Mouse (Mus musculus) naive thymus-derived CD4-positive, alpha-beta T cell, adult 2 months (primary cell): ENCODE measurements around the gene Map2k1.
"Not testable (repeated sequence)": the region's sequence is repeated elsewhere in the genome, so short reads cannot be mapped to it uniquely, and the experiment has no call there.

ENCODE experiments used
- DNase-seq: peaks from one replicate; pipeline ENCODE4 v3.0.0-alpha.2; 2011; ENCODE audit warnings: low read depth

Gene Map2k1

GRCm38 (mm10) chr9:64202866-64203265 is 50.6 kb downstream of the Map2k1 start:
- DNase-seq = no peak

- DNase-seq = no peak
Observed at GRCm38 (mm10) chr9:64202331-64202730, 51.1 kb downstream of the Map2k1 start.

- no peak for DNase-seq
Observed at GRCm38 (mm10) chr9:64199897-64200296, 53.5 kb downstream of the Map2k1 start.

- not testable (repeated sequence) for DNase-seq
Observed at GRCm38 (mm10) chr9:64198763-64199418, 54.5 kb downstream of the Map2k1 start.

GRCm38 (mm10) chr9:64198068-64198762 is 55.2 kb downstream of the Map2k1 start:
- no peak for DNase-seq

- DNase-seq = no peak
Observed at GRCm38 (mm10) chr9:64197524-64197923, 55.9 kb downstream of the Map2k1 start.

GRCm38 (mm10) chr9:64195554-64195953 is 57.9 kb downstream of the Map2k1 start:
- no peak for DNase-seq

- no peak for DNase-seq
Observed at GRCm38 (mm10) chr9:64193879-64194278, 59.6 kb downstream of the Map2k1 start.

GRCm38 (mm10) chr9:64184166-64184840 is 69.1 kb downstream of the Map2k1 start:
- no peak for DNase-seq

- not testable (repeated sequence) for DNase-seq
Observed at GRCm38 (mm10) chr9:64183295-64183694, 70.1 kb downstream of the Map2k1 start.

GRCm38 (mm10) chr9:64178974-64179646 is 74.3 kb downstream of the Map2k1 start, which contains the start of gene Snapc5:
Gene Snapc5 (plus strand): TSS chr9:64179274.
- DNase-seq = peak; percentile 96

- no peak for DNase-seq
Observed at GRCm38 (mm10) chr9:64178610-64178973, 74.8 kb downstream of the Map2k1 start.

GRCm38 (mm10) chr9:64175378-64175777 is 78.1 kb downstream of the Map2k1 start:
- DNase-seq = no peak

GRCm38 (mm10) chr9:64174766-64175165 is 78.7 kb downstream of the Map2k1 start:
- no peak for DNase-seq

GRCm38 (mm10) chr9:64174341-64174740 is 79.1 kb downstream of the Map2k1 start:
- no peak for DNase-seq

- DNase-seq = no peak
Observed at GRCm38 (mm10) chr9:64173666-64174220, 79.7 kb downstream of the Map2k1 start.

GRCm38 (mm10) chr9:64172816-64173665 is 80.4 kb downstream of the Map2k1 start, which contains the start of the genes Zwilch and Rpl4:
Gene Zwilch (minus strand): TSS chr9:64173104.
Gene Rpl4 (plus strand): TSS chr9:64173375.
- peak; percentile 95 for DNase-seq

- DNase-seq = no peak
Observed at GRCm38 (mm10) chr9:64172145-64172815, 81.2 kb downstream of the Map2k1 start.

GRCm38 (mm10) chr9:64169967-64170366 is 83.5 kb downstream of the Map2k1 start:
- DNase-seq = not testable (repeated sequence)

GRCm38 (mm10) chr9:64160471-64160870 is 93.0 kb downstream of the Map2k1 start:
- DNase-seq = no peak
